Mouse (Mus musculus): ENCODE data around the gene Plod1.

DNA sequence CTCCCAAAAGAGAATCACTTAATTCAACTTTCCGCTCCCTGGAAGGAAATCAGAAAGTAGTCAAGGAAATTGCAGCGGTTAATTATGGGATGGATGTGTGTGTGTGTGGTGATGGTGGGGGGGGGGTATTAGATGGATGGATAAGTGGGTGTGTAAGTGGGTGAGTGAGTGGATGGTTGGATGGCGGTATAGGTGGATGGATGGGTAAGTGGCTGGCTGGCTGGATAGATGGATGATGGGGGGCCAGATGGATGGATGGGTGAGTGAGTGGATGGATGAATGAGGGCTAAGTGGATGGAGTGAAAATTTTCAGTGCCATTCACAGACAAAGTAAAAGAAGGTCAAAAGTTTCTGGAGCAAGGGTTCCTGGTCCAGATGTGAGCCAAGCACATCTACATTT is 454 bp upstream of the Plod1 start:
- no peak for TF ChIP-seq ZC3H11A (IDR thresholded peaks at IDR 0.05; ENCODE audit: borderline replicate concordance, low read depth, low read length)
- no peak for TF ChIP-seq ZNF384 (IDR thresholded peaks at IDR 0.05; ENCODE audit: low read depth, low read length)
- no peak for TF ChIP-seq MAFK (IDR thresholded peaks at IDR 0.05; ENCODE audit: insufficient read depth, low read depth, low read length)
- TF ChIP-seq HCFC1 (IDR thresholded peaks at IDR 0.05; ENCODE audit: borderline replicate concordance, insufficient read depth, low read length), result no peak
